Mouse (Mus musculus) kidney, adult 2 months (tissue): ENCODE measurements around the gene Fam219a.

Experiments used
- CTCF ChIP-seq: fragments of 200-500 bp; conservative IDR thresholded peaks from 2 replicates; pipeline ENCODE4 v1.5.1; 2011; ENCODE audit warnings: low read depth, mild to moderate bottlenecking, control low read depth, low read length, moderate library complexity, mixed read lengths; ENCODE audit not compliant: insufficient read depth, insufficient read length
- POLR2A ChIP-seq: fragments of 200-500 bp; IDR thresholded peaks from one replicate; pipeline ENCODE4 v1.6.1; 2011; ENCODE audit warnings: low read depth, low read length, control low read depth

DNA sequence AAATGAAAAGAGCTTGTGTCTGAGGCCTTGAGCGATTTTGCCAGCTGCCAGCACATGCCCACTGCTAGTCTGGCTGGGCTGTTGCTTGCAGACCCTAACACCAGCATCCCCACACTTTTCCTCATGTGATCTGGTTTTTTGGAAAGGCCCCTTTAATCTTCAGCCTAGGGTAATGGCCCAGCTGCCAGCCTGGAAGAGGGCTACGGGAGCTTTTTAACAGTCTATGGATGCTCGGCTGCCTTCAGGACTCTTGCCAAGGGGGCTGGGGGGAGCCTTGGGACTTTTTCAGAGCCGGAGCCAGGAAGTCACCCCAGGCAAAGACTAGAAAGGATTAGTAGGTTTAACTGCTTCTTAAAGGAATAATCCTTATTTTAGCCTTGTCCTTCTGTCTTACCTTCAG lies 56.0 kb downstream of the Fam219a start:
- TF ChIP-seq CTCF (no peak), POLR2A (no peak)
